Mouse (Mus musculus) pancreas, adult 10 weeks (tissue): ENCODE measurements around the gene Nes. TPM values are rescaled to one million over a fixed set of nuclear protein-coding genes. Genes with fewer than 3 reads are reported as not detected.

Experiments
- polyA plus RNA-seq: library from polyadenylated mRNA; stranded (reverse); fragments of 350-450 nt; fragmentation: Illumina TruSeq; extraction: RNeasy Lipid Tissue Mini Kit (QIAGEN cat#74804); gene quantifications from one replicate; pipeline ENCODE4 v1.2.3, GENCODE M21; 2015; ENCODE audit warnings: low read depth, low replicate concordance; ENCODE audit not compliant: insufficient read depth

Gene Nes
- 7.2 TPM for polyA plus RNA-seq

GRCm38 (mm10) chr3:87970939-87971488 is at the start of gene Nes:
Nes (plus strand) TSS chr3:87971078.

GRCm38 (mm10) chr3:87930078-87930795 is 40.6 kb upstream of the Nes start, which contains the start of the genes Isg20l2 and Rrnad1:
Isg20l2 (plus strand) TSS chr3:87930314.
Rrnad1 (minus strand) TSS chr3:87930717.

GRCm38 (mm10) chr3:87948378-87949265 is 22.3 kb upstream of the Nes start, which contains the start of gene Crabp2:
Crabp2 (plus strand) TSS chr3:87948666.

GRCm38 (mm10) chr3:88000181-88000580 is 29.3 kb downstream of the Nes start, which contains the start of gene Bcan:
Bcan (minus strand) TSS chr3:88000230.

GRCm38 (mm10) chr3:88027434-88028186 is 56.7 kb downstream of the Nes start, which contains the start of gene Hapln2:
Hapln2 (minus strand) TSS chr3:88027583.

Other genes starting within 250 kb of the Nes start
- gene Lrrc71, start 222.5 kb upstream of the Nes start, polyA plus RNA-seq, result 0.92 TPM
- gene Ntrk1, start 175.9 kb upstream of the Nes start, polyA plus RNA-seq, result 0.41 TPM
- gene Insrr, start 174.1 kb upstream of the Nes start, polyA plus RNA-seq, result 12.8 TPM
- 12.9 TPM for gene Pear1, start 146.8 kb upstream of the Nes start, polyA plus RNA-seq
- gene Sh2d2a, start 124.3 kb upstream of the Nes start, polyA plus RNA-seq, result 0.26 TPM
- gene Prcc, start 85.5 kb upstream of the Nes start, polyA plus RNA-seq, result 10.5 TPM
- gene Hdgf, start 64.8 kb upstream of the Nes start, polyA plus RNA-seq, result 35.1 TPM
- gene Mrpl24, start 51.6 kb upstream of the Nes start, polyA plus RNA-seq, result 61.7 TPM
- 4.6 TPM for gene Isg20l2, start 40.8 kb upstream of the Nes start, polyA plus RNA-seq
- 8.9 TPM for gene Rrnad1, start 40.4 kb upstream of the Nes start, polyA plus RNA-seq
- gene Crabp2, start 22.4 kb upstream of the Nes start, polyA plus RNA-seq, result not detected
- gene Bcan, start 29.2 kb downstream of the Nes start, polyA plus RNA-seq, result not detected
- not detected for gene Hapln2, start 56.5 kb downstream of the Nes start, polyA plus RNA-seq
- 6.5 TPM for gene Gpatch4, start 72.0 kb downstream of the Nes start, polyA plus RNA-seq
- 22.0 TPM for gene Naxe, start 87.4 kb downstream of the Nes start, polyA plus RNA-seq
- gene Ttc24, start 107.2 kb downstream of the Nes start, polyA plus RNA-seq, result not detected
- gene Iqgap3, start 110.9 kb downstream of the Nes start, polyA plus RNA-seq, result 0.24 TPM
- gene Mef2d, start 171.3 kb downstream of the Nes start, polyA plus RNA-seq, result 22.1 TPM